Mouse (Mus musculus): Measurements from ENCODE around the gene Gm20388. TPM values are rescaled to one million over a fixed set of nuclear protein-coding genes. Genes with fewer than 3 reads are reported as not detected.

Gene Gm20388
- total RNA-seq, 1 experiment = 27.0 TPM

DNA sequence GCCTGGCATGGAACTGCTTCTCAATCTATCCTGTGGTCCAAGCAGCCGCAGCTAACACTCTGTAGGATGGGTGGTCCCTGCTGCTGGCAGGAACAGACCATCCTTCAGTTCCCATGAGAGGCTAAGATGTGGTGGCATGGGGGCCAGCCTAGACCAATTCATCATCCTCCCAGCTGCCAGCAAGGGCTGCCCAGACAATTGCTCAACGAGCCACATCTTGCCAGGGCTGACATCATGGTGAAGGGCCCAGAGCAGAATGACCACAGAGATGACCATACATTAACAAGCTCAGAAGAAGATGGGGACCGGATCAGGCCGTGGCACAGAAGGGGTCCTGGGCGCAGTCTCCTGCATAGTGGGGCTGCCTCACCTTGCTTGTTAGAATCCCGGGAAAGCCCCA lies 700.2 kb downstream of the Gm20388 start:
- in situ Hi-C loops (cut with MboI; ENCODE audit: low sequenced_read_pairs in 2 of 2, unreplicated experiment in 2 of 2) = no loop called here
- no peak overlapping the region for H3K9ac ChIP-seq (ENCODE audit: insufficient read depth, low read depth, low read length, poor library complexity, severe bottlenecking)
- no peak for DNase-seq (ENCODE audit: low read depth, low spot score)
- TF ChIP-seq MAFK (IDR thresholded peaks at IDR 0.05; ENCODE audit: insufficient read depth, low read depth, low read length) = no peak
- no peak for TF ChIP-seq ZC3H11A (IDR thresholded peaks at IDR 0.05; ENCODE audit: borderline replicate concordance, low read depth, low read length)
- no peak for TF ChIP-seq HCFC1 (IDR thresholded peaks at IDR 0.05; ENCODE audit: borderline replicate concordance, insufficient read depth, low read length)
- TF ChIP-seq CHD2 (IDR thresholded peaks at IDR 0.05; ENCODE audit: low read depth, low read length) = no peak
- no peak for TF ChIP-seq ZNF384 (IDR thresholded peaks at IDR 0.05; ENCODE audit: low read depth, low read length)
- peaks cover 2% of the 10 kb centered on the region; the same call in 1 of the 2 replicates for H3K36me3 ChIP-seq (ENCODE audit: control insufficient read depth, insufficient read depth, low read length, poor library complexity, severe bottlenecking)
- H3K9me3 ChIP-seq (ENCODE audit: control insufficient read depth, insufficient read depth, low read depth, low read length) = no peaks in the 10 kb centered on the region
- H3K27ac ChIP-seq (ENCODE audit: insufficient read depth, low read depth, low read length, poor library complexity, severe bottlenecking) = no peak overlapping the region
- H3K4me3 ChIP-seq (ENCODE audit: insufficient read depth in 1 of 2, low read depth in 1 of 2, low read length in 2 of 2, poor library complexity in 1 of 2, severe bottlenecking in 1 of 2) = no peak overlapping the region
- H3K4me1 ChIP-seq (ENCODE audit: control insufficient read depth in 2 of 2, insufficient read depth in 2 of 2, low read length in 2 of 2, poor library complexity in 1 of 2) = peaks cover 2 to 6% of the 10 kb centered on the region in 2 experiments; a peak in 1 of 4 replicates

DNA sequence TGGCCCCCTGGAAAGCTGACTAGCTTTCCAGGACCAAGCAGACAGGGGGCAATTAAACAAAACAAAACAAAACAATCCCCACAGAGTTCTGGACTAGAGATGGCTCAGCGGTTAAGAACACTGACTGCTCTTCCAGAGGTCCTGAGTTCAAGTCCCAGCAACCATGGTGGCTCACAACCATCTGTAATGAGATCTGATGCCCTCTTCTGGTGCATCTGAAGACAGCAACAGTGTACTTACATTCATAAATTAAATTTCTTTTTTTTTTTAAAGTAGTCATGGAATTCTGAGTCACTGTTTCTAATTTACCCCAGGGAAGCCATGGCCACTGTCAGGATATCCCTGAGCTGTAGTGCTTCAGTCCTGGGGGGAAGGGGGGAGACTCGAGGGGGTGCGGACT lies 703.9 kb downstream of the Gm20388 start:
- no peak overlapping the region for H3K4me3 ChIP-seq (ENCODE audit: insufficient read depth in 1 of 2, low read depth in 1 of 2, low read length in 2 of 2, poor library complexity in 1 of 2, severe bottlenecking in 1 of 2)
- H3K9me3 ChIP-seq (ENCODE audit: control insufficient read depth, insufficient read depth, low read depth, low read length) = no peaks in the 10 kb centered on the region
- H3K4me1 ChIP-seq (ENCODE audit: control insufficient read depth in 2 of 2, insufficient read depth in 2 of 2, low read length in 2 of 2, poor library complexity in 1 of 2) = peaks cover 5 to 13% of the 10 kb centered on the region in 2 experiments; a peak in 2 of 4 replicates
- H3K27ac ChIP-seq (ENCODE audit: insufficient read depth, low read depth, low read length, poor library complexity, severe bottlenecking) = no peak overlapping the region
- H3K36me3 ChIP-seq (ENCODE audit: control insufficient read depth, insufficient read depth, low read length, poor library complexity, severe bottlenecking) = peaks cover 4% of the 10 kb centered on the region; the same call in 1 of the 2 replicates
- no peak overlapping the region for H3K9ac ChIP-seq (ENCODE audit: insufficient read depth, low read depth, low read length, poor library complexity, severe bottlenecking)
- DNase-seq (ENCODE audit: low read depth, low spot score) = no peak
- in situ Hi-C loops (cut with MboI; ENCODE audit: low sequenced_read_pairs in 2 of 2, unreplicated experiment in 2 of 2) = no loop called here
- TF ChIP-seq HCFC1 (IDR thresholded peaks at IDR 0.05; ENCODE audit: borderline replicate concordance, insufficient read depth, low read length) (no peak), ZC3H11A (IDR thresholded peaks at IDR 0.05; ENCODE audit: borderline replicate concordance, low read depth, low read length) (no peak), CHD2 (IDR thresholded peaks at IDR 0.05; ENCODE audit: low read depth, low read length) (no peak), MAFK (IDR thresholded peaks at IDR 0.05; ENCODE audit: insufficient read depth, low read depth, low read length) (no peak), ZNF384 (IDR thresholded peaks at IDR 0.05; ENCODE audit: low read depth, low read length) (no peak)

GRCm38 (mm10) chr8:120616663-120617626 lies 706.3 kb downstream of the Gm20388 start:
- Histone ChIP-seq H3K9me3 (ENCODE audit: control insufficient read depth, insufficient read depth, low read depth, low read length) (no peaks in the 10 kb centered on the region), H3K4me1 (ENCODE audit: control insufficient read depth in 2 of 2, insufficient read depth in 2 of 2, low read length in 2 of 2, poor library complexity in 1 of 2) (peaks cover 7 to 30% of the 10 kb centered on the region in 2 experiments), H3K27ac (ENCODE audit: insufficient read depth, low read depth, low read length, poor library complexity, severe bottlenecking) (no peak overlapping the region), H3K4me3 (ENCODE audit: insufficient read depth in 1 of 2, low read depth in 1 of 2, low read length in 2 of 2, poor library complexity in 1 of 2, severe bottlenecking in 1 of 2) (no peak overlapping the region), H3K36me3 (ENCODE audit: control insufficient read depth, insufficient read depth, low read length, poor library complexity, severe bottlenecking) (peaks cover 4% of the 10 kb centered on the region; the same call in 1 of the 2 replicates), H3K9ac (ENCODE audit: insufficient read depth, low read depth, low read length, poor library complexity, severe bottlenecking) (no peak overlapping the region)
- in situ Hi-C loops (cut with MboI; ENCODE audit: low sequenced_read_pairs in 2 of 2, unreplicated experiment in 2 of 2) = no loop called here
- DNase-seq (ENCODE audit: low read depth, low spot score) = no peak
- TF ChIP-seq ZC3H11A (IDR thresholded peaks at IDR 0.05; ENCODE audit: borderline replicate concordance, low read depth, low read length) (no peak), CHD2 (IDR thresholded peaks at IDR 0.05; ENCODE audit: low read depth, low read length) (no peak), MAFK (IDR thresholded peaks at IDR 0.05; ENCODE audit: insufficient read depth, low read depth, low read length) (no peak), ZNF384 (IDR thresholded peaks at IDR 0.05; ENCODE audit: low read depth, low read length) (no peak), HCFC1 (IDR thresholded peaks at IDR 0.05; ENCODE audit: borderline replicate concordance, insufficient read depth, low read length) (no peak)

DNA sequence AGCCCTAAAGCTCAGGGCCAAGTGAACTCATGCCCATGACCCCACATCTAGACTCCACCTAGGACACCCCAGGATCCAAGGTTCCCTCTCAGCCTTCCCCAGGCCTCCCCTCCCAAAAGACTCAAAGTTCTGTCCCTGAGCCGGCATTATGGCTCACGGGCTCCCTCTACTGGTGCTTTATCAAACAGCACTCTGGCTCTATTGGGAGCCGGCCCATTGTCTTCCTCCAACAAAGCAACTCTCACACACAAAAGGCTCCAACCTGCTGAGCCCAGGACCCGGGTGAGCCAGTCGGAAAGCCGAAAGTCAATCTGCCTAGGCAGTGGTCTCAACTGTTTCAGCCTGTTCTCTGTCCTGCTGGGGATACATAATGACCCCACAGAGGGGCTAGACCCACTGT lies 707.5 kb downstream of the Gm20388 start:
- Histone ChIP-seq H3K27ac (ENCODE audit: insufficient read depth, low read depth, low read length, poor library complexity, severe bottlenecking) (peak overlapping the region; percentile 20; the same call in 1 of the 2 replicates), H3K9ac (ENCODE audit: insufficient read depth, low read depth, low read length, poor library complexity, severe bottlenecking) (no peak overlapping the region), H3K4me3 (ENCODE audit: insufficient read depth in 1 of 2, low read depth in 1 of 2, low read length in 2 of 2, poor library complexity in 1 of 2, severe bottlenecking in 1 of 2) (no peak overlapping the region), H3K9me3 (ENCODE audit: control insufficient read depth, insufficient read depth, low read depth, low read length) (no peaks in the 10 kb centered on the region), H3K36me3 (ENCODE audit: control insufficient read depth, insufficient read depth, low read length, poor library complexity, severe bottlenecking) (peaks cover 4% of the 10 kb centered on the region; the same call in 1 of the 2 replicates), H3K4me1 (ENCODE audit: control insufficient read depth in 2 of 2, insufficient read depth in 2 of 2, low read length in 2 of 2, poor library complexity in 1 of 2) (peaks cover 7 to 32% of the 10 kb centered on the region in 2 experiments)
- TF ChIP-seq MAFK (IDR thresholded peaks at IDR 0.05; ENCODE audit: insufficient read depth, low read depth, low read length) (no peak), CHD2 (IDR thresholded peaks at IDR 0.05; ENCODE audit: low read depth, low read length) (no peak), ZNF384 (IDR thresholded peaks at IDR 0.05; ENCODE audit: low read depth, low read length) (no peak), HCFC1 (IDR thresholded peaks at IDR 0.05; ENCODE audit: borderline replicate concordance, insufficient read depth, low read length) (no peak), ZC3H11A (IDR thresholded peaks at IDR 0.05; ENCODE audit: borderline replicate concordance, low read depth, low read length) (peak; percentile 36; the same call in 1 of the 2 replicates)
- in situ Hi-C loops (cut with MboI; ENCODE audit: low sequenced_read_pairs in 2 of 2, unreplicated experiment in 2 of 2) = no loop called here
- DNase-seq (ENCODE audit: low read depth, low spot score) = peak; percentile 93
